Mouse (Mus musculus) liver, adult (tissue): Measurements from ENCODE around the gene Map2k2.

Experiments
- GATA4 ChIP-seq: IDR thresholded peaks from 2 replicates; pipeline ENCODE4 v1.6.1; 2014; ENCODE audit warnings: mild to moderate bottlenecking, low read length; ENCODE audit not compliant: insufficient replicate concordance

The Map2k2 gene

DNA sequence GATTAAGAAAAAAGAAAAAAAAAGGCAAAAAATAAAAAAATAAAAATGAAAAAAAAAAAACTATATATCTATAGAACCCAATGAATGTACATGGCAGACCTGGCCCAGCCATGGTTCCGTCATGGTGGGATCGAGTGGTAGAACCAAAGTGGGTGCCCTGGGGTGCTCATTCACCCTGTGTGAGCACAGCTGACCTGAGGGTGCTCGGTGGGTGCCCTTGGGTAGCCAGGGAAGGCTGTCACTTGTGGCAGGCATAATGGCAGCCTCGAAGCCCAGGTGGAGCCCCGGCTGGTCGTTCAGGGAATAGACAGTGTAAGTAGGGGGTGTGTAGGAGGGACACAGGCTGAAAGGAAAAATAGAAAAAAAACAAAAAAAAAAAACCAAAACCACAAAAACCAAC, 45.5 kb downstream of the Map2k2 start:
- TF ChIP-seq GATA4, result no peak

DNA sequence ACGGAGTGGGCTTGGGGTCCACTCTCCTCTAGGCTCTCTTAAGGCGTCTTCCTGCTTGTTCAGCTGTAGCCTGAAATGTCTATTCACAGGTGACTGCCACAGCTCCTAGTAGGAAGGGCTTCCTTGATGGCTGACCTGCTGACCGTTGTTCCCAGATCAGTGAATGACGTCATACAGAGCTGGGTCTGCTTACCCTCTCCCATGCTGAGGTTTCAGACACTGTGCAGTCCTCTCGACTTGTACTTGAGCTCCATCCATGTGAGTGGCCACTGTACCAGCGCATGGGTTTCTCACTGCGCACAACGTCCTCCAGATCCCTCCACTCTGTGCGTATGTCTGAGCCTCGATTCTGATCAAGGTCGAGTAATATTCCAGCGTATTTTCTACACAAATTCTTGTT, 46.9 kb downstream of the Map2k2 start:
- no peak for TF ChIP-seq GATA4

DNA sequence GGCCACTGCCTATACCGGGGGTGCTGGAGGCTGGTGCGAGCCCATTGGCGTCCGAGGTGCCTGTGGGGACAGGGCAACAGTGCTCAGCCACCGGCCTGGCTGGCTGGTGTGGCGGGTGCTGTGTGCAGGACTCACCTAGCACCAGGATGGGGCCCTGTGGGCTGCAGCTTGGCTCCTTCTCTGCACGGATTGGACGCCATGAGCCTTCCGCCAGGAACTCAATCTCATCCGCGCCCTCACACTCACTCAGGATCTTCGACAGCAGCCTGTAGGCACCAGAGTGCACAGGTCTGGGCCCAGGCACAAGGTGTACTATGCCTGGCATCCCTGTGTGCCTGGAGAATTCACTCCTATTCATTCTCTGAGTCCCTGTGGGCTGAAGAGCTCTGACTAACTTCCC, 48.6 kb downstream of the Map2k2 start:
- TF ChIP-seq GATA4, result no peak

DNA sequence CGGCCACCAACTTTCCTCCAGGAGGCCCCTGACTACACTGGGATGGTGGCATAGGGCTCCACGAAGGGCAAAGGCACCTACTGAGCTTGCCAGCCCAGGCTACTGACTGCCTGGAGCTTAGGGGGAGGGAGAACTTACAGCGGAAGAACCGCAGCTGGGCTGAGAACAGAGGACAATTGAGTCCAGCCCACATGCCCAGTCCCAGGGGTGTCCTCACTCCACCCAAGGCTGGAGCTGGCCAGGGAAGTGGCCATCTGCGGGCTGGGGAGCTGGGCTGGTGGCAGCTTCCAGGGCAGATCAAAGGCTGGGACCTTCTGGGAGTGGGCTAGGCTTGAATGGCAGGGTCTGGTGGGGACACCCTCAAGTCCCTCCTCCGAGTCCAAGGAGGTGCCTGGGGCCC, 49.0 kb downstream of the Map2k2 start:
- no peak for TF ChIP-seq GATA4

DNA sequence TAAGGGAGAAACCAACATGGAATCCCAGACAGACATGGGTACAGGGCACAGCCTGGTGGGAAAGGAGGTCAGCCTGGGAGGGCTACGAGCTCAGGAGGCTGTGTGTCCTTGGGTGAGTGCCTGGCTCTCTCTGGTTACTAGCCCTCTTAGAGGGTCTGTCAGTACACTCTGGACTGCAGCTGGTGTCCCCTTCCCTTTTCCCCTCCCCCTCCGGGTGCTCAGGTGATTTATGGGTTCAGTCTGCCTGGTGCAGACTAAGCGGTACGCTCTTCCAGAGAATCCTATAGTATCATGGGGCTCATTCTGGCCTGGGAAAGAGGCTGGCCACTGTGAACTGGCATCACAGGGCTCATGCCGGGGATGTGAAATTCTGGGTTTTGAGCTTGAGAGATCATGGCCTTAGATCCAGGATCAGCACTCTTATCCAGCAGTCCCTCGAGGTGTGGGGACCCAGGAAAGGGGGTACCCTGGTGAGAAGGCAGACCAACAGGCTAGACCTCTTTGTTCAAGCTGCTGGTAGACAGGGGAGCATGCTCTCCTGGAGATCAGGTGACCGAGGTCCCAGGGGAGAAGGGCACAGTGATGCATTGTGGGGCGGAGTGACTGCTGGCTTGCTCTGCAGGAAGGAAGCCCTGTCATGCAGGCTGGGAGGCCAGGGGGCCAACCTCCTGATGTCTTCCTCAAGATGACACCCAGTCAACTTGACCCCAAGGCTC, 56.0 kb downstream of the Map2k2 start:
- TF ChIP-seq GATA4, result no peak

DNA sequence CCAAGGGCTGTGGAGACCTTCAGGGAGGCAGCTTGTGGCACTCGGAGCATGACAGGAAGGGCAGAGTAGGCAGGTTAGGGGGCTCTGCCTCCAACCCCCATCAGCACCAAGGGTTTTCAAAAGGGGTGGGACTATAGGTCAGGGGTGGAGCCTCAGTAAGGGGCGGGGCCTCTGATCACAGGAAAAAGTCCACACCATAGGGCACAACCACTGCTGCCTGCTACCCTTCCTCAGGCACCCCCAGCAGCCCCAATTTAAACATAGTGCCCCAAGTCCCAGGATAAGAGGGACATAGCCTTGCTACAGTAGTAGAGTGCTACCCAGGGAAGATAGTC, 56.6 kb downstream of the Map2k2 start:
- TF ChIP-seq GATA4, result no peak

DNA sequence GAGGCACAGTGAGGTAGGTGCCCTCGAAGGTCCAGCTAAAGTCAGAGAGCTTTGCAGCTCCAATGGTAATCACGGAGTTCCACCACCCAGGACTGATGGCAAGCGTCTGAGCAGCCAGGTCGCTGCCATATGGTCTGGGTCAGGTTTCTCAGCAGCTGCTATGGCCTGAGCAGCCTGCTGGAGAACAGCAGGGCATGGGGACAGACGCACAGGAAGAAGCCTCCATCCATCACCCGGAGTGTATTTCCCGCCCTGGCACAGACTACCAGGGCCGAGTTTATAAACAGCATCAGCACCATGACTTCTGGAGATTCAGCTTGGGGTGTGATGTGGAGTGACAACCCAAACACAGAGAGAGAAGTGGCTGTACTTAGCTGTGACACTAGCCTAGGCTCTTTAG, 59.4 kb downstream of the Map2k2 start:
- no peak for TF ChIP-seq GATA4

DNA sequence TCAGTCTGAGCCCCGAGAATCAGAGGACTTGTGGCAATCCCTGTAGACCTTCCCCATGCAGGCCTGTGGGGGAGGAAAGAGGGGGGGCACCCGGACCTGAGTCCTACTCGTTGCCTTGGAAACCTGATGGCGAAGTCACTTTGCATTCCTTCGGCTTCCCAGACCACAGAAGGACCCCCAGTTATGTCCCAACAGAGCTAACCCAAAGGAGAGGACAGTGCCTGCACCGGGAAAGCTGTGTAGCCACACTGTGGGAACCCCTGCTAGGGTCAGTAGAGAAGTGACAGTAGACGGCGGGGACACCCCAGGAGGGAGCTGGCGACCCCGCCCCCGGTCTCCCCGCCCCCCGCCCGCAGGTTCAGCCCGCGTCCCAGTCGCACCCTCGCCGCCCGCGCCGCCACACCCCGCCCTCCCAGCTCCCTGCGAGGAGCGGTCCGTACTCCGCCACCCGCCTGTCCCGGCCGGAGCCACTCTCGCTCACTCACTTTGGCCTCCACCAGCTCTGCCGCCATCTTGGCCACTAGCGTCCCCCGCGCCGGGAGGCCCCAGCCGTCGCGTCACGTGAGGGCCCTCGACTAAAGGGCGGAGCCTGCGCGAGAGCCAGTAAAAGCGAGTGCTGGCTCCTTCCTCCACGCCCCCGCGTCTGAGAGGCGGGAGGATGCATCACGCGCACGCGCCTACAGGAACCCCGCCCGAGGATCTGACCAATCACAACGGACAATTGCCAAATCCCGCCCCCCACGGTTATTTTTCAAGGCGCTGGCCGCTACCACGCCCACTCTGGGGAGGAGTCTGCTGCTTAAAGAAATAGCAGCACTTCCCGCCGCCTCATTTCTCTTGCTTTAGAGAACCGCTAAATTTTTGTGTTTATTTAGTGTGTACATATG, 61.7 kb downstream of the Map2k2 start, which contains the start of gene Pias4:
Pias4 (minus strand) TSS at position 724 of the 887 bp plus-strand sequence.
- peak; percentile 25; the same call in 1 of the 2 replicates for TF ChIP-seq GATA4

DNA sequence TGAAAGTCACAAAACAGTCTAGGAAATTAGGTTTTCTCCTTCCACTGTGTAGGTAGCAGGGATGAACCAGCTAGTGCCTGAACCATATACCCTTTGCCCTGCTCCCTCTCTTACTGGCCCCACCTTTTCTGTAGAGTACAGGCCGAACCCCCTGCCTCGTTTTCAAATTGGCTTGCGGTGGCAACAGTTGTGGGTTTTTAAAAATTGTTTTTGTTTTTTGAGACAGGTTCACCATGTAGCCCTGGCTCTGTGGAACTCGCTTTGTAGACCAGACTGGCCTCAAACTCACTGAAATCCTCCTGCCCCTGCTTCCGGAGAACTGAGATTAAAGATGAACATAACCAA, 62.3 kb downstream of the Map2k2 start:
- TF ChIP-seq GATA4, result no peak

DNA sequence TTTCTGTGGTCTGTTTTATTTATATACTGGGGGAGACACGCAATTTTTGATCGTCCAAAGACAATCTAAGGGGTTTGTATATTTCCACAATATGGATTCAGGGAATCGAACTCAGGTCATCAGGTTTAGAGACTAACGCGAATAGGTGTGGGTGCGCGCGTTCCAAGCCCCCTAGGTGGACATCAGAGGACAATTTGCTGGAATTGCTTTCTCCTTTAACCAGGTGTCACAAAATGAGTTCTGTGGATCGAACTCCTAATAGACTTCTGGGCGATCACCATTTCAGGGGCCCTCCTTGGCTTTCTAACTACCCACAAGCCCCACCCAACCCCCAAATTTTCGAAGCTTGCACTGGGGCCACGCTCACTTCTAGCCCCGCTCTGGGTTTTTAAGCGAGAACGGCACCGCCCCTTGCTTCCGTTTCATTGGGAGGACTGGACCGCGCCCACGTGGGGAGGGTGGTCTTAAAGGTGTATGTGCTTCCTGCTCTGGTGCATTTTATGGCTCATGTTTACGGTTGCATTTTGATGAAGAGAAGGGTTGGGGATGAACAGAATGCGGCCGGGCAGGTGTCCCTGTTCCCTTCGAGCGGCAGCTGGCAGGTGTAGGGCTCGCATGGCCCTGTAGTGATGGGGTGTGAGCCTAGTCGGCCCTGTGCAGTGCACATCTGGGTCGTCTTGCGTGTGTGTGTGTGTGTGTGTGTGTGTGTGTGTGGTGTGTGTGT, 63.0 kb downstream of the Map2k2 start:
- no peak for TF ChIP-seq GATA4

DNA sequence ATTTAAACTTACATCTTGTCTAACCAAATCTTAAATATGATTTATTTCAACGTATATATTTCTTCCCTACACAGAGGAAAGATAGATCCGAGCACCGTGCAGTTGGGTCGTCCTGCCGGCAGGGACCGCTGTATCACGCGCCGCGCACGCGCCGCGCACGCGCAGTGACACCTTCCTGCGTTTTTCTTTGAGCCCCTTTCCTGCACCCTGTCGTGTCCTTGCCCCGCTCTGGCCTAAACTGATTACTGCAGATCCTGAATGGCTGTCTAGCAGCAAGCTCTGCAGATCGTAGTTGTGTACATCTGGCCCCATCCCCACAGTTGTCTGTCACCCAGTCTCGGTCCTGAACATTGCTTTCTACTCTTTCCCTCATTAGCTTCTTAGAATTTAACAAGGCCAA, 67.4 kb downstream of the Map2k2 start:
- no peak for TF ChIP-seq GATA4

DNA sequence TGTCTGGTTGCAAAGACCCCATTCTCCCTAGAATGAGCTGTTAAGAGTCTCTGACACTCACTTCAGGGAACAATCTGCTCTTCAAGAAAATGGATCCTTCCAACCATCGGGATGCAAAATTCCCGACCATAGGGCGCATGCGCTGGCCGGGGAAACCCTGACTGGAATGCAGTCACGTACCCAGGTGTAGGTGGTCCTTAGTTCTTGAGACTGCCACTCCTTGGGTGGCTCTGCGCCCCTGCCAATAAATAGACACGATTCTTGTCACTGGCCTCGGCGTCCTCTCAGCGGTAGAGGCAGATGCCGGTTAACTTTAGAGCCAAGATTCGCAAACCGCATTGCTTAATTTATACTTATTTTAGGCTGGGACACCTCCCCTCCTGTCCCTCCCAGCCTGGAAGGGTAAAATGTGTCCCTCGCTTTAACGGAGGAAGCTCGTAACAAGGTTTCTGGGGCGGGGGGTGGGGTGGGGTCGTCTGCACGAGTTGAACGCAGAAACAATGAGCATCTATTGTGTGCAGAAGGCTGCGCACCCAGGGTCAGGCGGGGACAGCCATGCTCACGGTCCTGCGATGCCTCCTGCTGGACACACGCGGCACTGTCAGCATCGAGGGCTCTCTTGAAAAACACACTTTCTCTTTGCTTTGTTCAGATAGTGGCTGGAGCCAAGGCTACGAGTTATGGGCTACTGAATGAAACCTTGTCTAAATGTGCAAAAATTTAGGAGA, 69.1 kb downstream of the Map2k2 start:
- no peak for TF ChIP-seq GATA4

DNA sequence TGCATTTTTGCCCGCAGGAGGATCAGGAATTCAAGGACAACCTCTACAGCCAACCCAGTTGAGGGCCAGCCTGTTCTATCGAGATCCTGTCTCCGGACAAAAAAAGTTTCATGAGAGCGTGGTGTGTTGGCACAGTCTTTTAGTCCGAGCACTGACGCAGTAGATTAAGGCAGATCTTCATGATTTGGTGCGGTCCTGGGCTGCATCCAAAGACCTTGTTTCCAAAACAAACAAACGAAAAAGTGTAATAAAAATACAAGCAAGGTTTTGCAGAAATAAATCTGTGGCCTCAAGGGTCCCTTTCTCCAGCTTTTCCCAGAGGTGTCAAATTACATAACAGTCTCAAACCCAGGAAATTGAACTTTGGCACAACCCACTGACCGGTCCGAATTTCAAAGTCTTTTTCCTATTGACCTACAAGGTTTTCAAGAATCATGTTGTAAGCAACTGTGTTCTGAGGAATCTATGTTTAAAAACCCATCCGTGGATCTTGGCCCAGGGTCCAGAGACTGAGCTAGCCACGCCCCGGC, 70.3 kb downstream of the Map2k2 start:
- no peak for TF ChIP-seq GATA4

DNA sequence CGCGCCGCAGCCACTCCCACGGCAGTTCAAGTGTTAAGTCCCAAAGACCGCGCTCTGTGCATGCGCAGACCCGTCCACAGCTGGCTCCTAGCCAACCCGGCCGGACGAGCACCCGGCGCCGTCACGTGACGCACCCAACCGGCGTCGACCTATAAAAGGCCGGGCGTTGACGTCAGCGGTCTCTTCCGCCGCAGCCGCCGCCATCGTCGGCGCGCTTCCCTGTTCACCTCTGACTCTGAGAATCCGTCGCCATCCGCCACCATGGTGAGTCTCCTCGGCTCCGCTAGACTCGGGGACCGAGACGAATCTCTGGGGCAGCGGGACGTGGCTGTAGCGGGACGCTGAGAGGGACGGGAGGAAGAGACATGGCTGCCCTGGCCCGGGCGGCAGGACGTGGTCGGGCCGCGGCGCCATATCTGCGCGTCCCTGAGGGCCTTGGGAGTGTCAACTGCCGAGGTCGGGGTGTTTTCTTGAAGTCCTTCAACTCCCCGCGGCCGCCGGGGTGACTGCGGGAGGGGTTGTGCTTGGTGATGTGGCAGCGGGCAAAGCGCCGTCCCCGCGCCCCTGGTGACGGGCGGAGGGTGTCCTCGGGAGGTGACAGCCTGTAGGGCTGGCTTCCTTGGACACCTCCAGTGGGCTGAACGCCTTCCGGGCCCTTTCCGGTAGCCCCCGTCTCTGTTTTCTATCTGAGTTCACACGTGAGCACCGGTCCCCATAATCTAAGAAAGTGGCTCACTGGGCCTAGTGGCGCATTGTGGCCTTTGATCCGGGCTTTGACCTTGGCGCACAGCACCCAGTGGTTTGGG, 71.0 kb downstream of the Map2k2 start, which contains the start of gene Eef2:
Eef2 (plus strand) TSS at position 166 of the 806 bp plus-strand sequence.
- no peak for TF ChIP-seq GATA4
